Mouse (Mus musculus) mammary gland, adult 2 months (tissue): ENCODE measurements around the gene Cdkn2aipnl. TPM values are rescaled to one million over a fixed set of nuclear protein-coding genes. Genes with fewer than 3 reads are reported as not detected.

Experiments
- polyA plus RNA-seq: library from polyadenylated mRNA; depleted of rRNA; stranded (reverse); fragments of >200 nt; gene quantifications from 2 replicates; pipeline ENCODE4 v1.2.3, GENCODE M21; 2012; ENCODE audit warnings: low replicate concordance; rRNA removed

The Cdkn2aipnl gene
- 21.1 and 27.1 TPM in 2 replicates for polyA plus RNA-seq

DNA sequence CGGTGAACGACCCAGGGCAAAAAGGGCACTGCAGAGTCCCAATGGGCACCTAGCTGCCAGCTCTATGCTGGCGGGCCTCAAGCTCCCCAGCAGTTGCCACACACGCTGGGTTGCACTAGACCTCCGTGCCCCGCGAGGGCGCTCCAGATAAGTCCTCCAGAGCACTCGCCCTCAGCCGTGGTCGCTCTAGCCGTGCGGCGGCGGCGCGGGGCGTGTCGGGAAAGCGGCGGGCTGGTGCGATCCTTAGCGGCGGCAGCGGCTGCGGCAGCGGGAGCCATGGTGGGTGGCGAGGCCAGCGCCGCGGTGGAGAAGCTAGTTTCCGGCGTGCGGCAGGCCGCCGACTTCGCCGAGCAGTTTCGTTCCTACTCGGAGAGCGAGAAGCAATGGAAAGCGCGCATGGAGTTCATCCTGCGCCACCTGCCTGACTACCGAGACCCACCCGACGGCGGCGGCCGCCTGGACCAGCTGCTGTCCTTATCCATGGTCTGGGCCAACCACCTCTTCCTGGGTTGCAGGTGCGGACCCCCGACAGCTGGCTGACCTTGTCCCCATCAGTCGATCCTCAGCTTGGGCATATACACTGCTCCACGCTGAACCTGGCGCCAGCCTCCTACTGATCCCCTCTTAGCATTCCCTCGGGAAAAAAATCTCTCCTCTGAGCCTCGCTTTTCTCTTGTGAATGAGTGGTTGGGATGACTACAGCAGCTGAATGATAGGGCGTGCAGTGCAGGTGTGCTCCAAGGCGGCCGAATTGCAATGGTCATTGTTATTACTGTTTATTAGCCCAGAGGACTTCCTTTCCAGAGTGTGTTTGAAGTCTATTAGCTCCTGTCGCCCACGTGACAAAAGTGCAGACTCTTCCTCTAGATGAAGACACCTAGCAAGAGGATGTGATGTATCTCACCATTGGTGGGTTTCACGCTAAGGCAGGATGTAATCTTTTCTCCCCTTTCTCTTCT, at the start of gene Cdkn2aipnl:
Gene Cdkn2aipnl (plus strand): TSS at position 219 of the 959 bp plus-strand sequence.

DNA sequence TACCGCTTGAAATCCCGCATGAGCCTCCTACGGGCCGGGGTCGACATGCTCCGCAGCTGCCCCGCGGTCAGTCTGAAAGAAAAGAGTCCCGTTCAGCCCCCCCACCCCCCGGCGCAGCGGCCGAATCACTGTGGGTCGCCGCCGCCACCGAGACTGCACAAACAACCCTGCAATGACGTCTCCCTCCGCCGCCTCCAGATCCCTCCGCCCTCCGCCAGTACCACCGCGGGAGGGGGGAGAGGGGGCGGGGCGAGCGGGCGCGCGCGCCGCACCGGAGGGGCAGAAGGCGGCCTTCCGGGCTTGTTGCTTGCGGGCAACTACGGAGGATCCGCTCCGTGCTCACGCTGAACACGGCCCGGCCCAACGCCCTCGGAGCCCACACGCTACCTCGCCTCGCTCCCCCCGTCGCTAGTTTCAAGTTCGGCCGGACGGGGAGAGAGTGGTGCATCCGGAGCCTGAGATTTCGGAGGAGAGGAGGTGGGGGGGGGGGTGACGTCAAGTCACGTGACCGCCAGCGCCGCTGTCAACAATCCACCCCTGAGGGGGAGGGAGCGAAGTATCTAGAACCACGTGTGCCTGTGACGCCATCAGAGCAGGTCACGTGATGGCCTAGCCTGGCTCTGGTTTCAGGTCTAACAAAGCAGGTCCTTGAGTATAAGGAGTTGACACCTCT, 33.0 kb downstream of the Cdkn2aipnl start, which contains the start of gene Ube2b:
Gene Ube2b (minus strand): TSS at position 473 of the 673 bp plus-strand sequence.

DNA sequence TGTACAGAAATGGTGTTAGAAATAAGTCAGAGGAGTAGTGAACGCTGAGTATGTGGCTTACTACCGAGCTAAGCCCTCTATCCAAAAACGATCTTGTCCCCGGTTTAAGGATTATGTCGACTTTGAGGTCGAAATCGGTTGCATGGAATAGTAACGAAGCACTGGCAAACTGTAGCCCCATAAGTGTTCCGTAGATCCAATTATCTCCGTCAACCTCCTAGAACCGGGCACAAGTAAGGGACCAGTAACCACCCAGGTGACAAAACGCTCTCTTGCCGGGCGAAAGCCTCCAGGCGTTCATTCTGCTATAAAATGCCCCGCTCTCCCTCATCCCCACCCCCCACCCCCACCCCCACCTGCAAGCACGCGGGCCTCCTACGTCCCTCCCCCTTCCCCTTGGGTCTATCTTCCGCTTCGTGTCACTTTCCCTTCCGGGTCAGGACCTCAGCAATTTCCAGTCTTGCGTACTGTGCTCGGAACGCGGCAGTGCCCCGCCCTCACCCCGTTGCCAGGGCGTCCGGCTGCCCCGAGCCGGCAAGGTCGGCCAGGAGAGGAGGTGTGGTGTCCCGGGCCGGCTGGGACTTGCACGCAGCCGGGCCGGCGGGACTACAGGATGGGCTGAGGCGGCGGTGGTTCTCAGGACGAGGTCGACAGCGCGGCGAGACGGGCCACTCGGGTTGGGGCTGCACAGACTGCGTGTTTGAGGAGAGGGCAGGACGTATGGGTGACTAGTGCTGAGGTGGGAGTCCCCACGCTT, 36.5 kb downstream of the Cdkn2aipnl start, which contains the start of gene Cdkl3:
Gene Cdkl3 (plus strand): TSS at position 450 of the 757 bp plus-strand sequence.

Other genes starting within 250 kb of the Cdkn2aipnl start
- gene Sec24a, start 204.0 kb upstream of the Cdkn2aipnl start, polyA plus RNA-seq = 20.1 and 20.8 TPM in 2 replicates
- gene Sar1b, start 204.0 kb upstream of the Cdkn2aipnl start, polyA plus RNA-seq = 9.2 and 69.1 TPM in 2 replicates
- gene Jade2, start 110.0 kb upstream of the Cdkn2aipnl start, polyA plus RNA-seq = 13.3 and 21.2 TPM in 2 replicates
- 27.9 and 119 TPM in 2 replicates for gene Ube2b, start 33.1 kb downstream of the Cdkn2aipnl start, polyA plus RNA-seq
- gene Cdkl3, start 36.6 kb downstream of the Cdkn2aipnl start, polyA plus RNA-seq = 1.6 and 1.9 TPM in 2 replicates
- 20.0 and 44.8 TPM in 2 replicates for gene Ppp2ca, start 131.0 kb downstream of the Cdkn2aipnl start, polyA plus RNA-seq
- gene Olfr1373, start 177.9 kb downstream of the Cdkn2aipnl start, polyA plus RNA-seq = not detected in 2 replicates
- gene Olfr1371, start 246.3 kb downstream of the Cdkn2aipnl start, polyA plus RNA-seq = not detected in 2 replicates